Mouse (Mus musculus) spleen, postnatal 10 days (tissue): ENCODE data around the gene Gm3269.
"Not testable (repeated sequence)": the region's sequence is repeated elsewhere in the genome, so short reads cannot be mapped to it uniquely, and the experiment has no call there.

ENCODE experiments used
- DNase-seq, 2 experiments: peaks; one replicate each; pipeline ENCODE4 v3.0.0; 2021 to 2022; ENCODE audit warnings: low spot score in 2 of 2

Gm3269 gene

DNA sequence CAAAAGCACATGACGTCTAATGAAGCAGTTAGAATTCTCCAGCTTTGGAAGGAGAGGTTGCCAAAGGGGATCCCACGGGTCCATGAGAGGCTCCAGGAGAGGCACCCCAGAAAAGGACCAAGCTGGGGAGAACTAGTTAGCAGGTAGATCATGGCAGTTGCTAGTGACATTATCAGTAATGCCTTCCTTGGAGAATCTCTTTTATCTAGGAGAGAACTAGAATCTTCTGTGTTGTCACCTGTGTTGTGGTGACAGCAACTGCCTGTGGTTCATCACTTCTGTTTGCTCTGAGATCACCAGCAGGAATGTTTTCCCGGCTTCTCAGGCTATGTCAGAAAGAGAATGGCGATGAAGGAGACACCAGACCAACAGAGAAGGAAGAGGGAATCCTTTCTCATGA, at the start of gene Gm3269:
Gene Gm3269 (plus strand): TSS at position 301 of the 400 bp plus-strand sequence.
- not testable (repeated sequence) for DNase-seq

GRCm38 (mm10) chr14:4806421-4806820, 31.5 kb upstream of the Gm3269 start:
- DNase-seq = not testable (repeated sequence)

GRCm38 (mm10) chr14:4821950-4822349, 16.0 kb upstream of the Gm3269 start:
- not testable (repeated sequence) for DNase-seq

DNA sequence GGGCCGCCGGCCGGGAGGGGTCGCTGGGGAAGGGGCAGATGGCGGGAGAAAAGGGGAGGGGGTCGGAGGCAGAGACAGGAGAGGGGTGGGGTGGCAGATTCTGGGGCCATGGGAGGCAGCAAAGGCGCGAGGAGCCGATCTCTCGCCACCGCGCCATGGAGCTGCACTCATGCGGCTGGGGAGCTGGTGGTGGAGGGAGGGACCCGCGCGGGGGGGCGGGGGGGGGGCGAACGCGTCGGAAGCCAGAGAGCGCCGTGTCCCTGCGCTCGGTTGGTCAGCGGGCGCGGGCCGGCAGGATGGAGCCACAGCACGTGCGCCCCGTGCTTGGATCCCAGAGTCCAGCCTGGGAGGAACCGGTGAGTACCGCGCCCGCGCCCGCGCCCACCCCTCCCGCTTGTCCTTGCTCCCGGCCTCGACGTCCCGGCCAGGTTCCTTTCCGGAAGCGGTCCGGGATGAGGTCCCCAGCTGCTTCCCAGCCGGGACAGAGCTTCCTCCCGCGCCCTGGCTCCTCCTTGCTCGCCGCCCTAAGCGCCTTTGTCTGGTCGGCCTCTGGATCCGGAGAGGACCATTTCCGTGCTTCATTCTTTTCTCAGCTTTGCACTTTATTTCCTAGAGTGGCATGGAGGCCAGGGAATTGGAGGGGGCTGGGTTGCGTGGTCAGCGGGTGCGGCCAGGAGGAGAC, 17.5 kb downstream of the Gm3269 start, which contains the start of gene Gm3264:
Gene Gm3264 (plus strand): TSS at position 278 of the 682 bp plus-strand sequence.
- DNase-seq = not testable (repeated sequence)

GRCm38 (mm10) chr14:4892116-4892515, 54.2 kb downstream of the Gm3269 start, which contains the start of gene Gm3278:
TSS of gene Gm3278 (plus strand) at chr14:4892416.
- DNase-seq = not testable (repeated sequence)
